Mouse (Mus musculus): ENCODE results near the gene Magt1.
A peak's percentile ranks its signal among the peaks of the same experiment; 100 is the strongest.

The Magt1 gene

GRCm38 (mm10) chrX:106011465-106012159, at the start of gene Magt1:
Gene Magt1, minus strand, starts transcription at chrX:106011906.
- H3K36me3 ChIP-seq (ENCODE audit: insufficient read depth, low read length) = no peaks in the 10 kb centered on the region
- no peaks in the 10 kb centered on the region for H3K27me3 ChIP-seq (ENCODE audit: insufficient read depth, low read length)
- H3K4me1 ChIP-seq (replicated peaks; ENCODE audit: low read depth, low read length) = peaks cover 23% of the 10 kb centered on the region
- no peaks in the 10 kb centered on the region for H3K9me3 ChIP-seq (ENCODE audit: low read length)
- TF ChIP-seq POU5F1 (IDR thresholded peaks at IDR 0.05; ENCODE audit: borderline replicate concordance, low read length) = no peak
- no peak for TF ChIP-seq CTCF (conservative IDR thresholded peaks at IDR 0.05; ENCODE audit: low read length)
- TF ChIP-seq NANOG (IDR thresholded peaks at IDR 0.05; ENCODE audit: borderline replicate concordance, low read length) = no peak
- H3K4me3 ChIP-seq (replicated peaks; ENCODE audit: low read length) = peak within 1 kb of the TSS; percentile 87

- TF ChIP-seq POU5F1 (IDR thresholded peaks at IDR 0.05; ENCODE audit: borderline replicate concordance, low read length) = no peak
- Histone ChIP-seq H3K27me3 (ENCODE audit: insufficient read depth, low read length) (no peaks in the 10 kb centered on the region), H3K36me3 (ENCODE audit: insufficient read depth, low read length) (no peaks in the 10 kb centered on the region), H3K4me1 (replicated peaks; ENCODE audit: low read depth, low read length) (no peaks in the 10 kb centered on the region), H3K4me3 (replicated peaks; ENCODE audit: low read length) (no peak overlapping the region), H3K9me3 (ENCODE audit: low read length) (no peaks in the 10 kb centered on the region)
Measured at GRCm38 (mm10) chrX:106048191-106048590, 36.5 kb upstream of the Magt1 start.

- no peaks in the 10 kb centered on the region for H3K9me3 ChIP-seq (ENCODE audit: low read length)
Measured at GRCm38 (mm10) chrX:106045928-106046327, 34.2 kb upstream of the Magt1 start.

GRCm38 (mm10) chrX:106045455-106045854, 33.7 kb upstream of the Magt1 start:
- Histone ChIP-seq H3K9me3 (ENCODE audit: low read length) (no peaks in the 10 kb centered on the region), H3K36me3 (ENCODE audit: insufficient read depth, low read length) (no peaks in the 10 kb centered on the region), H3K27me3 (ENCODE audit: insufficient read depth, low read length) (no peaks in the 10 kb centered on the region), H3K4me3 (replicated peaks; ENCODE audit: low read length) (no peak overlapping the region), H3K4me1 (replicated peaks; ENCODE audit: low read depth, low read length) (0 out of 2 replicates have a peak, but pooled peaks cover 4% of the 10 kb centered on the region)
- TF ChIP-seq CTCF (conservative IDR thresholded peaks at IDR 0.05; ENCODE audit: low read length) (no peak), NANOG (IDR thresholded peaks at IDR 0.05; ENCODE audit: borderline replicate concordance, low read length) (no peak), POU5F1 (IDR thresholded peaks at IDR 0.05; ENCODE audit: borderline replicate concordance, low read length) (no peak)

More at GRCm38 (mm10) chrX:106045928-106046327, 34.2 kb upstream of the Magt1 start:
- no peaks in the 10 kb centered on the region for H3K36me3 ChIP-seq (ENCODE audit: insufficient read depth, low read length)
- H3K4me3 ChIP-seq (replicated peaks; ENCODE audit: low read length) = no peak overlapping the region
- no peaks in the 10 kb centered on the region for H3K27me3 ChIP-seq (ENCODE audit: insufficient read depth, low read length)
- no peak for TF ChIP-seq CTCF (conservative IDR thresholded peaks at IDR 0.05; ENCODE audit: low read length)
- no peak for TF ChIP-seq NANOG (IDR thresholded peaks at IDR 0.05; ENCODE audit: borderline replicate concordance, low read length)
- no peak for TF ChIP-seq POU5F1 (IDR thresholded peaks at IDR 0.05; ENCODE audit: borderline replicate concordance, low read length)
- 0 out of 2 replicates have a peak, but pooled peaks cover 2% of the 10 kb centered on the region for H3K4me1 ChIP-seq (replicated peaks; ENCODE audit: low read depth, low read length)

- Histone ChIP-seq H3K36me3 (ENCODE audit: insufficient read depth, low read length) (no peaks in the 10 kb centered on the region), H3K27me3 (ENCODE audit: insufficient read depth, low read length) (no peaks in the 10 kb centered on the region), H3K4me1 (replicated peaks; ENCODE audit: low read depth, low read length) (0 out of 2 replicates have a peak, but pooled peaks cover 4% of the 10 kb centered on the region), H3K4me3 (replicated peaks; ENCODE audit: low read length) (no peak overlapping the region), H3K9me3 (ENCODE audit: low read length) (no peaks in the 10 kb centered on the region)
- TF ChIP-seq POU5F1 (IDR thresholded peaks at IDR 0.05; ENCODE audit: borderline replicate concordance, low read length) (no peak), CTCF (conservative IDR thresholded peaks at IDR 0.05; ENCODE audit: low read length) (no peak), NANOG (IDR thresholded peaks at IDR 0.05; ENCODE audit: borderline replicate concordance, low read length) (no peak)
Measured at GRCm38 (mm10) chrX:106043863-106044617, 32.3 kb upstream of the Magt1 start.

GRCm38 (mm10) chrX:106037185-106037752, 25.6 kb upstream of the Magt1 start:
- Histone ChIP-seq H3K9me3 (ENCODE audit: low read length) (no peaks in the 10 kb centered on the region), H3K4me1 (replicated peaks; ENCODE audit: low read depth, low read length) (0 out of 2 replicates have a peak, but pooled peaks cover 4% of the 10 kb centered on the region), H3K4me3 (replicated peaks; ENCODE audit: low read length) (no peak overlapping the region), H3K27me3 (ENCODE audit: insufficient read depth, low read length) (no peaks in the 10 kb centered on the region), H3K36me3 (ENCODE audit: insufficient read depth, low read length) (no peaks in the 10 kb centered on the region)
- TF ChIP-seq POU5F1 (IDR thresholded peaks at IDR 0.05; ENCODE audit: borderline replicate concordance, low read length) (no peak), NANOG (IDR thresholded peaks at IDR 0.05; ENCODE audit: borderline replicate concordance, low read length) (no peak), CTCF (conservative IDR thresholded peaks at IDR 0.05; ENCODE audit: low read length) (no peak)

GRCm38 (mm10) chrX:106035727-106036126, 24.0 kb upstream of the Magt1 start:
- H3K4me3 ChIP-seq (replicated peaks; ENCODE audit: low read length) = no peak overlapping the region
- no peaks in the 10 kb centered on the region for H3K4me1 ChIP-seq (replicated peaks; ENCODE audit: low read depth, low read length)
- no peaks in the 10 kb centered on the region for H3K27me3 ChIP-seq (ENCODE audit: insufficient read depth, low read length)
- H3K36me3 ChIP-seq (ENCODE audit: insufficient read depth, low read length) = no peaks in the 10 kb centered on the region
- TF ChIP-seq NANOG (IDR thresholded peaks at IDR 0.05; ENCODE audit: borderline replicate concordance, low read length) (no peak), POU5F1 (IDR thresholded peaks at IDR 0.05; ENCODE audit: borderline replicate concordance, low read length) (no peak), CTCF (conservative IDR thresholded peaks at IDR 0.05; ENCODE audit: low read length) (no peak)
- no peaks in the 10 kb centered on the region for H3K9me3 ChIP-seq (ENCODE audit: low read length)

- H3K36me3 ChIP-seq (ENCODE audit: insufficient read depth, low read length) = no peaks in the 10 kb centered on the region
- no peaks in the 10 kb centered on the region for H3K9me3 ChIP-seq (ENCODE audit: low read length)
- no peak overlapping the region for H3K4me3 ChIP-seq (replicated peaks; ENCODE audit: low read length)
- no peaks in the 10 kb centered on the region for H3K27me3 ChIP-seq (ENCODE audit: insufficient read depth, low read length)
- TF ChIP-seq POU5F1 (IDR thresholded peaks at IDR 0.05; ENCODE audit: borderline replicate concordance, low read length) (no peak), NANOG (IDR thresholded peaks at IDR 0.05; ENCODE audit: borderline replicate concordance, low read length) (no peak), CTCF (conservative IDR thresholded peaks at IDR 0.05; ENCODE audit: low read length) (no peak)
- H3K4me1 ChIP-seq (replicated peaks; ENCODE audit: low read depth, low read length) = no peaks in the 10 kb centered on the region; the same call in 1 of the 2 replicates
Measured at GRCm38 (mm10) chrX:106031124-106031523, 19.4 kb upstream of the Magt1 start.

Measured in E14TG2a.4 (cell line).